Mouse (Mus musculus) T-helper 17 cell (primary cell): Measurements from ENCODE around the gene Tpst1.

Source experiments
- in situ Hi-C, 2 experiments: fragments of 300-600 bp; cut with MboI, MseI; formaldehyde crosslinking; loops; 1 replicate in 1 of 2; 2 replicates in 1 of 2; pipeline ENCODE4 v1.15.1; 2025; ENCODE audit warnings: high pct_unique_total_duplicates in 2 of 2

The Tpst1 gene

DNA sequence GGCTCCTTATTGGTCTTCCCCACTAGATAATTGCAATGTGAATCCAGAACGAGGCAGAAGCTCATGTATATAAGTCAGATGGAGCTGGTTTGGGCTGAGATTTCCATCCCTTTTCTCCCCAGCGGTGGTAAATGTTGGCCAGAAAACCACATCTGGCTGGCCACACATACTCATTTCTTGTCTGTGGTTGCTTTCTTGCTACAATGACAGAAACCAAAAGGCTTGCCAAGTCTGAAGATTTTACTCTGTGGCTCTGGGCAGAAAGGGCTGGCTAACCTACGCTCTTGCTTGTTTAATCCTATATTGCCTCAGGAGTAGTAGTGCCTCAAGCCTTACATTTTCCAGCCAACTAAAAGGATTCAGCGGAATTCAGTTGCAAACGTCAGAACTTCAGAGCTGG lies 68.0 kb downstream of the Tpst1 start:
- in situ Hi-C loops = no loop called here

DNA sequence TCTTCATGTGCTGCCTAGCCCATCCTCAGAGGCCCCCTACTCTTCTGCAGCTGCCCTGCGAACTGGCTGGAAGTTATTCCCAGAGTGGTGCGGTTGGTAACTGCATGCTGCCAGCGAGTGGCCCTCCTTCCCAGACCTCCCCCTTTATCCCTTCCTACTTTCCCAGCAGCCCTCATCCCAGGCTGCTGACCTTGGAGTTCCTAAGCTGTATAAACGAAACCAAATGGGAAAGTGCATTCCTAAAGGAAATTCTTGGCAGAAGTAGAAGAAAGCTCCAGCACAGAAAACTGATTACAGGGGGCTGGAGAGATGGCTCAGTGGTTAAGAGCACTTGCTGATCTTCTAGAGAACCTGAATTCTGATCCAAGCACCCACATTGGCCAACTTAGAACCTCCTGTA lies 68.9 kb downstream of the Tpst1 start:
- in situ Hi-C loops = no loop called here

DNA sequence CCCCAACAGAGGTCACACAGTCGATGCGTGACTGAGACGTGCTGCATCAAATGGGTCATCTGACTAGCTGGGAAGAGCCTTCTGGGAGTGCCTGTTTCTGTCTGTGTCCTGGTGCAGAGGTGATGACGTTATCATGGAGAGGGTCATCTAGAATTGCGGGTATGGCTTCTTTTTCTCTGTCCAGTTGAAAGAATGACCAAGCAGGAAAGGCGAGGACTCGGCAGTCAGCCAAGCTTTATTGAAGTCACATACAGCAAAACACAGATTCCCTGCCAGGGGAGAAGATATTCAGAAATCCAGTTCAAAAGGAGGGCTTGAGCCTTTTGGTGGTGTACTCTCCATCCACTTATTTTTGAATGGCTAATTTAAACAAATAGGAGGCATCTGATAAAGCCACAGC lies 70.0 kb downstream of the Tpst1 start:
- in situ Hi-C loops = no loop called here

DNA sequence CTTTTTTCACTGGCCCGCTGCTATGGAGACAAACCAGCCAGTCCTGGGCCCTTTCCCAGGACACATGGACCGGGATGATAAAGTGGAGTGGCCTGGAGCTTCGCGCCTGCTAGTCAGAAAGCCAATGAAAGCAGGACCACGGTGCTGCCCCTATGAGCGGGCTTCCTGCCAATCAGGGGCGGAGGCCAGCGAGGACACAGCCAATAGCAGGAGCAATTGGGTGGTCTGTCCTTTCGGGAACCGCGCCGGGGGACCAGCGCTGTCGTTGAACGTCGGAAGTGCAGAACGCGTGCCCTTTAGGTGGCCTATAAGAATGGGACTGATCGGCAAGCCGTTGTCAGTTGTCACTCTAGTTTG lies 70.8 kb downstream of the Tpst1 start:
- in situ Hi-C loops = no loop called here

DNA sequence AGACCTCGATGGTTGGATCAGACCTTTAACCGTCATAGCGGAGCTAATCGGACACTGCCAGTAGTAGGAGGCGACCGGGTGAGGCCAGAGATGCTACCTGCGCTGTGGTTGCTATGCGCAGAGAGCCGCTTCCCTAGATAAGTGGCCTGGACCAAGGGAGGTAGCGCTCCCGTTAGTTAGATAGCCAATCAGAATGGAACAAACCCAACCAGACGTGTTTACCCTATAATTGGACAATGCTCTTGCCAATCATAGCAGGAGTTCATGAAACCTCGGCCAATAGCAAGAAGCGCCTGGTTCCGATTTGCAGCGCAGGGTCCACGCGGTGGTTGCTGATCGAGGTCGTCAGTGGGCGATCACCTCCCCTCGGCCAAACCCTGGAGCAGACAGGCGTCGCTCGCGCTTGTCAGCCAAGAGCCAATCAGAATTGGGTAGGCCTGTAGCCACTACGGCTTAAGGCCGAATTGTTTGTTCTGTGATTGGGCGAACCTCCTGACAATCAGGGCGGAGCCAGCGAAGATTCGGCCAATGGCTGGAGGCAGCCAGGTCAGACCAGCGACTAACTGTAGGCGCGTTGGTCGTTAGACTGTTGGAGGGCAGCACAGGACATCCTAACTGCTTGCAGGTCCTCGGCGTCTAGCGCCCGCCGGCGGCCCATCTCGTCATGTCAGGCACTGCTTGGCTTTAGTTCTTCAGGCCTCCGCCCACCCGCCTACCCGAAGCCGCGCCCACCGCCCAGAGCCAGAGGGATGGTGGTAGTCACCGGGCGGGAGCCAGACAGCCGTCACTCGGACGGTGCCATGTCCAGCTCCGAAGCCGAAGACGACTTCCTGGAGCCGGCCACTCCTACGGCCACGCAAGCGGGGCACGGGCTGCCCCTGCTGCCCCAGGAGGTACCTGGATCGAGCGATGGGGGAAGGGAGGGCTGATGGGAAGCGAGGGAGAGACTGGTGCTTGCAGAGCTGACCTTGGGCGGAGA lies 71.5 kb downstream of the Tpst1 start, which contains the start of gene Kctd7:
Gene Kctd7 (plus strand): TSS at position 528 of the 979 bp plus-strand sequence.
- in situ Hi-C loops = no loop called here

DNA sequence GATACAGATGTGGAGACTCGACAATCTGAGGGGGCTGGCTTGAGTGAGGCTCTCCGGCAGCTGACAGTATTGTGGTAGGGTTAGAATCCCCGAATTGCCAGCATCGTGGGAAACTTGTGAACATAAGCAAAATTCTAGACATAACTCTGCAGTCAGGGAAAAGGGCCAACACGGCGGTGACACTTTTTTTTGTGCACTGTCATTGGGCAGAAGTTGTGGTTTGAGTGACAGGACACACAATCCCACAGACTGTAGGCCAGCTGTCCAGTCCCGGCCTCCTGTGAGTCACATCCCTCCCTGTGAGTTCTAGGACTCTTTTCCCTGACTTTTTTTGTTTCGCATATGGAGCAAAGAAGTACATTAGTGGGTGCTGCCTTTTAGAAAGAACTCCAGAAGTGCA lies 72.8 kb downstream of the Tpst1 start:
- in situ Hi-C loops = no loop called here

DNA sequence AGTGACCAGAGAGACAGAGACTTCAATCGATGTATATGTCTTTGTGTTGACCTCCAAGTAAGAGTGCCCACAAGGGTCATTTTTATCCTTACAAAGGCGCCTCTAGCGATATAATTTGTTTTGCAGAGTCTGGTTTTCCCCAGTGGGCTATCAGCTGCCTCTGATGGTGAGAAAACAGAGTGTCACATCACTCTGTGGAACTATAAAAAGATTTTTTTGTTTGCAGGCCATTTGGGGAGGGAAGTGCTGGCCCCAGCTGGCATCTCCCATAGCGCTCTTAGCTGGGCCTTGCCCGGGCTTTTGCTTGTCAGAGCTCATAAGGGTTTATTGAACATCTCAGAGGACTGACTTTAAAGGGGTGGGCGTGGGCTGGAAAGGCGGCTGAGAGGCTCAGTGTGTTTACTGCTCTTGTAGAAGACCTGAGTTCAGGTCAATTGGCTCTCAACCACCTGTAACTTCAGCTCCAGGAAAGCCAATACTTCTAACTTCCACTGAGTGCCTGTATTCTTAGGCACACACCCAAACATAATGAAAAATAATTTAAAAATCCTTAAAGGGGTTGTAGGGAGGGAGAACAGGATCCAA lies 76.7 kb downstream of the Tpst1 start:
- in situ Hi-C loops = loop anchor here in 1 of 2 experiments (25.0 kb wide), 1 partner anchor 1138 kb away; the partner anchor contains the start of genes Ran and Stx2

DNA sequence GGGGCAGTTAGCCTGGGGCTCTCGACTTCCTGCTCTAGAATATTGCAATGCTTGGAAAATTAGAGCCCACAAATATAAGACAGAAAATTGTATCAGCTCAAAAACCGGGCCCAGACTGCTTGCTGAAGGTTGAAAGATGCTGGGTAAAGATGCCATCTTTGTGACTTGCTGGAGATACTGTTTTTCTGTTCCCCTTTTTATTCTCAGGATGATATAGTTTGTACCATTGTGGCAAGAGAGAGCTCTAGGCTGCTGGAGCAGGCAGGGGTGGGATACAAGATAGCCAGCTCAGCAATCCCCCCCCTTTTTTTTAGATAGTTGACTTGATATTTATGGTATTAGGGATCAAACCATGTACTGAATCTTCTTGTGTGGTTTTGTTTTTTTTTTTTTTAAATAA lies 81.2 kb downstream of the Tpst1 start:
- in situ Hi-C loops = loop anchor here in 1 of 2 experiments (25.0 kb wide), 1 partner anchor 1142 kb away; the partner anchor contains the start of genes Ran and Stx2

DNA sequence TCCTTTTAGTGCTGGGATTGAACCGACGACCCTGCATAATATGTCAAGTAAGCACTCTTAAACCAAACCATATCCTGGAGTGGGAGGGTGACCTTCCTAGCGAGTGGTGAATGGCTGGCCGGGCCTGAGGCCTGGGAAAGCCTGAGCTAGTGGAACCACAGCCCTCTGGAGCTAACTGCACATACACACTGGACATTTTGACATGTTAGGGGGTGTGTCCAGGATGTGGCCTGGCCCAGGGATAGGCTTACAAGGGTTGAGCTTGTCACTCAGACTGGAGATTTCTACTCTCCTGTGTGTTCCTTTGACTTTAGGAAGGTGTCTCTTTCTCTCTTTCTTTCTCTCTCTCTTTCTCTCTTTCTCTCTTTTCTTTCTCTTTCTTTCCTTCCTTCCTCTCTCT lies 85.4 kb downstream of the Tpst1 start:
- in situ Hi-C loops = loop anchor here in 1 of 2 experiments (25.0 kb wide), 1 partner anchor 1146 kb away; the partner anchor contains the start of genes Ran and Stx2

DNA sequence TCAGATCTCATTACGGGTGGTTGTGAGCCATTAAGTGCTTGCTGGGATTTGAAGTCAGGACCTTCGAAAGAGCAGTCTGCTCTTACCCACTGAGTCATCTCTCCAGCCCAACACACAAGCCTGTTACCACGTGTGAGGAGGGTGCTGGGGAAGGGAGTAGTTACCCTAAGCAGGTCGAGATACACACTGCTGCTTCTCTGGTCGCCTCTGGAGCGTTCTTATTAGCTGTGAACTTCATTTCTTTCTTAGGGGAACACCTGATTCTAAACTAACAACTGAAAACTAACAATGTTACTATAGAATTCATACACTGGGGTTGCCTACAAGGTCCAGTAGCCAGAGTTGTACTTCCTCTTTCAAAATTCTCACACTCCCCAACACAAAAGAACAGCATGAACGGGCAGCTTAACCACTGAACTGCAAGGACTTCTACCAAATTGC lies 86.7 kb downstream of the Tpst1 start:
- in situ Hi-C loops = loop anchor here in 1 of 2 experiments (25.0 kb wide), 1 partner anchor 1147 kb away; the partner anchor contains the start of genes Ran and Stx2

DNA sequence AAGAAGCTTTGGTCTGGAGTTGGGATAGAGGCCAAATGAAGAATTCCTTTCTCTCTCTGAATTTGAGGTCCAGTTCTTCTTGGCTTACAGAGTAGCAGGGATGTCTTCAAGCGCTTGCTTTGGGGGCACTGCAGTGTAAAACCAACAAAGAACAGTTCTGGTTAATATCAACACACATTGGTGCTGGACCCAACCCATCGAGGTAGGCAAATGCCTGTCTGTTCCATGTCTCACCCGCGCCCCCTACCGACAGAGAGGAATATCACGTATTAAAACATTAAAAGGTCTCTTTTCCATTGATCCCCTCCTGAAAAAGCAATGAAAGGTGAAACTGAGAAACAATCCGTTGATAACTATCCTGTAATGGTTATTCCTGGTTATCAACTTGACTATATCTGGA lies 90.5 kb downstream of the Tpst1 start:
- in situ Hi-C loops = loop anchor here in 1 of 2 experiments (25.0 kb wide), 1 partner anchor 1151 kb away; the partner anchor contains the start of genes Ran and Stx2

DNA sequence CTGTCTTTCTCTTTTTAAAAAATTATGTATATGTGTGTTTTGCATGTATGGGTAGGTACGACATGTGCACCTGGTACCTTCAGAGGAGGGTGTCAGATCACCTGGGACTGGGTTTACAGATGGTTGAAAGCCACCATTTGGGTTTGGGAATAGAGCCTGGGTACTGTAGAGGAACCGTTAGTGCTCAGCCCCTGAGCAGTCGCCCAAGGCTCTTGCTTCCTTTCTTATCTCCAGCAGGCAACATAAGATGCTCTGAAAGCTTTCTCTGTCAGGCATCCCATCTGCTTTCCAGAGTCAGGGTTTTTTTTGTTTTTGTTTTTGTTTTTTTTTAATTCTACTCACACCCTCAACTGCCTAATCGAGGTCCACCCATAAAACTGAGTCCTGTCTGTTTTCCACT lies 92.1 kb downstream of the Tpst1 start:
- in situ Hi-C loops = loop anchor here in 1 of 2 experiments (5.0 to 25.0 kb wide), 2 partner anchors 378 to 1153 kb away; partner anchors contain the start of genes Psph, Ran and Stx2

DNA sequence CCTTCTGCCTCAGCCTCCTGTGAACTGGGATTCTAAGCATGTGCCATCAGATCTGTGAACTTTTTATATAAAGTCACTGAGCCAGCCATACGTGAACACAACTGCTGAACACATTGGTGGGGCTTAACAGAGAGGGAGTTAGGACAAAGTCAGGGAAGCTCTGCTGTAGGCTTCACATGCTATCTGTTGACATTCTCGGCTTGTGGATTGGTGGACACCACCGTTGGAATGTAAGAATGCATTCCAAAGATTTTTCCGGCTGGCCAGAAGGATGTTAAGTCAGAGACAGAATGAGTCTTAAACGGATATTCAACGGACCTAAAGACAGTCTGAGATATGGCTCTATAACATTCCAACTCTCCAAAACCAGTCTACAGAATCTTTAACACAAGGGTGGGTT lies 96.0 kb downstream of the Tpst1 start:
- in situ Hi-C loops = loop anchor here in 1 of 2 experiments (5.0 to 25.0 kb wide), 2 partner anchors 382 to 1157 kb away; partner anchors contain the start of genes Psph, Ran and Stx2

DNA sequence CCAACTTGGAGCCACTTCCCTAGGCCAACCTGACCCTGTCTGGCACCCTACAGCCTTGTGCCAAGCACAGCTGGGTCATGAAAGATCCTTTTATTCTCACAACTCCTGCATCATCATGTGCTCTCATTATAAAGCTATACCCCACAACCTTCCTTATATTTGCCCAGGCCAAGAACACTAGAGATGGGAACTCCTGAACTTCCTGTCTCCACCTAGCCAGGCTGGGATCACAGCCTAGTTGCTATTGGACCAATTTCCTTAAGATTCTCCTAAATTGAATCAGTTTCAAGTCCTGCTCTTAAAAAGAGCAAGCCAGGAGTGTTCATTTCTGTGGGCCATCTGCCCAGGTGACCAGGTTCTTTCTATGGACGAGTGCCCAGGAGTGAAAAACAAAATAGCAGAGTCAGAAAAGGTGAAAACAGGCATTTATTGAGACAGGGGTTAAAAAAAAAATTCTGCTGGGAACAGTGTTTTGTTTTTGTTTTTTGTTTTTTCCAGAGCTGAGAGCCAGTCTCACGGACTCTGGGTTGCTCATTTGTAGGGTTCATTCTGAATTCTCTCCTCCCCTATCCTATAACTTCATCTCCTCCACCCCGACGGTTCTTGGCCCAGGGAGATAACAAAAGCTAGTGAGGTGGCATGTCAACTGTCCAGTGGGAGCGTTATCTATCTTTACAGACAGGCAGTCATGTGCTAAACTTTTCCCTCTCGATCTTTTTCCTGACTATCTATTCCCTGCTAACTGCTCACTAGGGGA lies 97.7 kb downstream of the Tpst1 start:
- in situ Hi-C loops = loop anchor here (5.0 to 25.0 kb wide), 2 partner anchors 51 to 1159 kb away; partner anchors contain the start of genes Ran (in 1 of the 2) and Stx2 (in 1 of the 2)

DNA sequence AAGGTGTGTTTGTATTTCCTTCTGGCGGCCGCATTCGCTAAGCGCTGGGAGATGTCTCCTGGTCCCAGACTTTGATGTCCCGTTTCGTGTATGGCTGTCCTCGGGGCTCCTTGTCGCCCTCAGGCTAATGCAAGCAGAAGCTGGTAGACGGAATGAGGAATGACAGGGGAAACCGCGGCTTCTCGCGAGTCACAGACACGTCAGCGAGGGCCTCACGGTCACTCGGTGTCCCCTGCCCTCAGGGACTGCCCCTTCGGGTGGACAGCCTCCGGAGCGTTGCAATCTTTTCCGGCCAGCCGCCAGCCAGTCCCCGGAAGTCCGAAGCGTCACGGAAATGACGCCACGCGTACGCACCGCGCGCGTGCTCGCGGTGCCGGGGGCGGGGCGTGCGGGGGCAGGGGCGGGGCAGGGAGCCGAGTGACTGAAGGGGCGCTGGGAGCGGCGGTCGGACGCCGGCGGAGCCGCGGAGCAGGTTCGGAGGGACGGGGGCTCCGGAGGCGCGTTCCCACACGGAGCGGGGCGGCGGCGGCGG lies 98.4 kb downstream of the Tpst1 start, which contains the start of gene Rabgef1:
Gene Rabgef1 (plus strand): TSS at position 376 of the 532 bp plus-strand sequence.
- in situ Hi-C loops = loop anchor here (5.0 to 25.0 kb wide), 2 partner anchors 51 to 1159 kb away; partner anchors contain the start of genes Ran (in 1 of the 2) and Stx2 (in 1 of the 2)

DNA sequence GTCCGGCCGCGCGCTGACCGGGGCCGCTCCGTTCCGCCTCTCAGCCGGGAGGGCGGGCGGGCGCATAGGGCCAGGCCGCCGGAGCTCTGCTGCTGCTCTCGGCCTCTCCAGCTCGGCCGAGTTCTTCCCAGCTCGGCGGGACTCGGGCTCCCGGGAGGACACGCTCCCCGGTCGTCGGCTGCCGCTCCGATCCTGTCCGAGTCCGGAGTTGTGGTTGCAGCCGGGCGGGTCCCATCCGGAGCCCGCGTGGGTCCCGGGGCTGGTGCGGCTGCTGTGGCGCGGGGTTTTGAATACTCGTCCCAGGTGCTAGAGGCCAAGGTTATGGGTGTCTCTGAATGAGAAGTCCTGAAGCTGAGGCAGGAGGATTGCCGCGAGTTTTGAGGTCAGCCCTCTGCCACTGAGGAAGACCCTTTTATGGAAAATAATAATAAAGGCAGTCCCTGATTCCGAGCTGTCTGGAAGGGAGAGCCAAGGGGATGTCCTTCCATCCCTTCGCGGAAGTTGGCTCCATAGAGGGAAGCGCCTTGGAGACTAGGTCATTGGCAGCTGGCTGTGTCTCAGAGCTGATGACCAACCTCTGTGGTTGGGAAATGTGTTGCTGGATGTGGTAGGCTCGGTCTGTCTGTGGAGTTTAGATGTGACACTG lies 99.0 kb downstream of the Tpst1 start:
- in situ Hi-C loops = loop anchor here (5.0 to 25.0 kb wide), 2 partner anchors 50 to 1160 kb away; partner anchors contain the start of genes Ran (in 1 of the 2) and Stx2 (in 1 of the 2)

DNA sequence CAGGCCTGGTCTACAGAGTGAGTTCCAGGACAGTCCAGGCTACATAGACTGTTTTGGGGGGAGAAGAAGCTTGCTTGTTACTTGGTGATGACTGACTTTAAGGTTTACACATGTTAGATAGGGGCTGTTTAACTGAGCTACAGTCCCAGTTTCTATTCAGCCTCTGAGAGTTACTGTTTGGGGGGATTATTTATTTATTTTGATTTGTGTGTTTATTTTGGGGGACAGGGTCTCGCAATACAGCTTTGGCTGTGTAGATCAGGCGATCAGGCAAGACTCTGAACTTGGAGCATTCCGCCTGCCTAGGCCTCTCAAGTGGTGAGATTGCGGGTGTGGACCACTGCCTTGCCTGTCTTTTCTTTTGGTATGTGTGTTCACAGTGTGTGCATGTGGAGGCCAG lies 99.9 kb downstream of the Tpst1 start:
- in situ Hi-C loops = loop anchor here (5.0 to 25.0 kb wide), 2 partner anchors 49 to 1161 kb away; partner anchors contain the start of genes Ran (in 1 of the 2) and Stx2 (in 1 of the 2)

DNA sequence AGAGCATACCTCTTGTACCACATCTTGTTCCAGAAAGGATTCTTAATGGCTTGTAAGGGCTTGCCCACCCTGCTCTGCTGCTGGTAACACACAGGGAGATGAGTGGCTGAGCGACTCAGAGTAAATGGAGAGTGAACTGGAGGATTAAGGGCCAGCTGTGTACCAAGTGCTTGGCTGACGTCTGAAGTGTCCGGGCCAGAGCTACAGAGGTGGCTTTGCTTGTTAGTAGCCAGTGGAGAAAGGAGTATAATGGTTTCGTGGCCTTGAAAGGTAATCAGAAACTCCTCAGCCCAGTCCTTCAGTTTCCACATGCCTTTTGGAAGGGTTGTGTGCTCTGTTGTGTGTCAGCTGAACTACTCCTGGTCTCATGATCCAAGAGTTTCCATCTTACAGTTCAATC lies 104.7 kb downstream of the Tpst1 start:
- in situ Hi-C loops = no loop called here

DNA sequence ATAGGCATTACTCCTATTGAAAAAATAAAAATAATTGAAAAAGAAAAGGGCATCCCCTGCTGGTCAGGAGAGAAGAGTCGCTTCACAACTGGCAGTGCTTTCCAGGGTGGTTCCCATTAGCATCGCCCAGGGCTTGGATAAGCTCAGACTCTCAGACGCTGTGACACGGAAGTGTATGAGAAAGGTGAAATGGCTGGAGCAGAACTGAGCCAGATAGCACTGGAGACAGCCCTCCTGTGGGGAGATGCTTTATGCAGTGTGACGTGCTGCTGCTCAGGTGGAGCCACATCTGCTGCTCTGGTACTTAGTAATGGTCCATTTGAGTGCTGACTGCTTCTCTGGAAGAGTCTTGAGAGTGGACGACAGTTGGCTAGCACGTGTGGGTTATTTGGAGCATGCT lies 107.2 kb downstream of the Tpst1 start:
- in situ Hi-C loops = no loop called here
